Mouse (Mus musculus): Measurements from ENCODE around the gene Slc50a1. TPM values are rescaled to one million over a fixed set of nuclear protein-coding genes. Genes with fewer than 3 reads are reported as not detected.

The Slc50a1 gene
- polyA plus RNA-seq, 1 experiment from 2014 or later = 38.1 TPM

DNA sequence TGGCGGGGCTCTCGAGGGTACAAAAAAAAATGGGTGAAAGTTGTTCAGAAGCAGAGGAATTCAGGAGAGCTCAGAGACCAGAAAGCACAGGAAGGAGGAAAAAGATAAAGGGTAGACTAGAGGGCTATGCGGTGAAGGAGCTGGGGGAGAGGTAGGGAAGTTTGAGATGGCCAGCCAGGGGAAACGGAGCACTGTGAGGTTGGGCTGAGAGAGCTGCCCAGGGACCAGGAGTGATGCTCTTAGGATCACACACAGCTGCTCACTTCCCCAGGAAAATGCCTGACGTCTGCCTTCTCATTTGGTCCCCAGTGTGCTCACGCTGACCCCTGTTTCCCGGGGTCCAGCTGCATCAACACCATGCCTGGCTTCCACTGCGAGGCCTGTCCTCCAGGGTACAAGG, 50.8 kb downstream of the Slc50a1 start:
- H3K36me3 ChIP-seq (ENCODE audit: control insufficient read depth, insufficient read depth, low read length) = peaks cover 20% of the 10 kb centered on the region
- H3K27me3 ChIP-seq (ENCODE audit: control insufficient read depth, insufficient read depth, low read length) = no peaks in the 10 kb centered on the region
- no peak overlapping the region for H3K9ac ChIP-seq (replicated peaks; ENCODE audit: low read length)
- H3K4me2 ChIP-seq (ENCODE audit: low read length) = no peak overlapping the region
- no peak for DNase-seq
- no peak for ATAC-seq (ENCODE audit: low FRiP score, low TSS enrichment)
- no peaks in the 10 kb centered on the region for H3K9me3 ChIP-seq (ENCODE audit: control insufficient read depth, low read length)
- H3K27ac ChIP-seq (replicated peaks; ENCODE audit: low read depth, low read length) = no peak overlapping the region
- H3K4me3 ChIP-seq (replicated peaks; ENCODE audit: low read depth, low read length) = no peak overlapping the region
- peaks cover 28% of the 10 kb centered on the region for H3K4me1 ChIP-seq (ENCODE audit: control insufficient read depth, insufficient read depth, low read length)
- 51% methylated on average over 8 of the region's 8 CpGs for WGBS

DNA sequence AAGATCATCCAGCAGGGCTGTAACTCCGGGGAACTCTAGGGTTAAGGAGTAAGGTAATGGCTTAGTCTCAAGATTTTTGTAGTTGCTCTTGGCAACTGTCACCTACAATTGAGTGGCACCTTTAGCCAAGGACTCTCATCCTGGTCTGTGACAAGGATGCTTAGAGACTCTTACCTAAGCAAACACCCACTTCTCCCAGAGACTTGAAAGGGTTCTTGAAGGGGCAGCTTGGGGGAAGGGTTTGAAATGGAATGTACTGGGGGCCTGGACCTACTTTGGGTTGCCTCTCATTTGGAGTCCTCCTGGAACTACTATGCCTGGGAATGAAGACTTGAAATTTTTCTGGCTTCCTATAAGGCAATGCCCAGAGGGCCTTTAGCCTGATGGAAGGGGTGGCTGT, 52.1 kb downstream of the Slc50a1 start:
- no peak for ATAC-seq (ENCODE audit: low FRiP score, low TSS enrichment)
- Histone ChIP-seq H3K9ac (replicated peaks; ENCODE audit: low read length) (no peak overlapping the region), H3K27ac (replicated peaks; ENCODE audit: low read depth, low read length) (0 out of 2 replicates have a peak overlapping the region, but pooled peaks have one; percentile 13)

More for the DNA sequence above, 52.1 kb downstream of the Slc50a1 start:
- DNase-seq = no peak
- Histone ChIP-seq H3K36me3 (ENCODE audit: control insufficient read depth, insufficient read depth, low read length) (peaks cover 13% of the 10 kb centered on the region), H3K9me3 (ENCODE audit: control insufficient read depth, low read length) (no peaks in the 10 kb centered on the region), H3K4me3 (replicated peaks; ENCODE audit: low read depth, low read length) (no peak overlapping the region), H3K4me2 (ENCODE audit: low read length) (no peak overlapping the region), H3K27me3 (ENCODE audit: control insufficient read depth, insufficient read depth, low read length) (no peaks in the 10 kb centered on the region), H3K4me1 (ENCODE audit: control insufficient read depth, insufficient read depth, low read length) (peaks cover 21% of the 10 kb centered on the region)
- 67% methylated on average over 1 of the region's 1 CpGs for WGBS

MicroRNAs within 50 kb of the gene (microRNA counts, 519-probe panel; counts per million panel counts)
- 5,142 counts per million, percentile 54 among the panel's probes with 10 or more counts for microRNA mmu-miR-92b

Small RNA genes lying within 50 kb of the gene (microRNA-seq; reads per million reads assigned to microRNA genes)
- 4,459 reads per million, percentile 90 among the genes with 10 or more reads in this experiment for gene Mir92b

Other genes with a start within 250 kb of the Slc50a1 start
- 90.1 and 107 TPM in 2 replicates for gene Rusc1, start 177.3 kb downstream of the Slc50a1 start, polyA plus RNA-seq (2014; fragmentation: Nextera tagmentation; extraction: Ambion mirVana)
- gene Gm43738, start 169.5 kb downstream of the Slc50a1 start, polyA plus RNA-seq (2014; fragmentation: Nextera tagmentation; extraction: Ambion mirVana) = not detected in 2 replicates
- gene Fdps, start 168.6 kb downstream of the Slc50a1 start, polyA plus RNA-seq (2014; fragmentation: Nextera tagmentation; extraction: Ambion mirVana) = 364 and 475 TPM in 2 replicates
- 0.07 and 0.29 TPM in 2 replicates for gene Pklr, start 134.4 kb downstream of the Slc50a1 start, polyA plus RNA-seq (2014; fragmentation: Nextera tagmentation; extraction: Ambion mirVana)
- 23.6 and 30.7 TPM in 2 replicates for gene Hcn3, start 110.4 kb downstream of the Slc50a1 start, polyA plus RNA-seq (2014; fragmentation: Nextera tagmentation; extraction: Ambion mirVana)
- 22.0 and 24.6 TPM in 2 replicates for gene Clk2, start 105.8 kb downstream of the Slc50a1 start, polyA plus RNA-seq (2014; fragmentation: Nextera tagmentation; extraction: Ambion mirVana)
- gene Scamp3, start 93.1 kb downstream of the Slc50a1 start, polyA plus RNA-seq (2014; fragmentation: Nextera tagmentation; extraction: Ambion mirVana) = 104 and 123 TPM in 2 replicates
- 25.0 and 25.3 TPM in 2 replicates for gene Fam189b, start 87.4 kb downstream of the Slc50a1 start, polyA plus RNA-seq (2014; fragmentation: Nextera tagmentation; extraction: Ambion mirVana)
- 42.0 and 47.8 TPM in 2 replicates for gene Gba, start 67.6 kb downstream of the Slc50a1 start, polyA plus RNA-seq (2014; fragmentation: Nextera tagmentation; extraction: Ambion mirVana)
- 46.0 and 47.6 TPM in 2 replicates for gene Thbs3, start 55.4 kb downstream of the Slc50a1 start, polyA plus RNA-seq (2014; fragmentation: Nextera tagmentation; extraction: Ambion mirVana)
- gene Mtx1, start 43.5 kb downstream of the Slc50a1 start, polyA plus RNA-seq (2014; fragmentation: Nextera tagmentation; extraction: Ambion mirVana) = 144 and 151 TPM in 2 replicates
- gene Muc1, start 41.5 kb downstream of the Slc50a1 start, polyA plus RNA-seq (2014; fragmentation: Nextera tagmentation; extraction: Ambion mirVana) = 2.1 and 2.4 TPM in 2 replicates
- 199 and 237 TPM in 2 replicates for gene Krtcap2, start 24.6 kb downstream of the Slc50a1 start, polyA plus RNA-seq (2014; fragmentation: Nextera tagmentation; extraction: Ambion mirVana)
- 63.4 and 71.8 TPM in 2 replicates for gene Trim46, start 24.3 kb downstream of the Slc50a1 start, polyA plus RNA-seq (2014; fragmentation: Nextera tagmentation; extraction: Ambion mirVana)
- 71.6 and 84.1 TPM in 2 replicates for gene Dpm3, start 11.2 kb downstream of the Slc50a1 start, polyA plus RNA-seq (2014; fragmentation: Nextera tagmentation; extraction: Ambion mirVana)
- gene Efna1, start 10.6 kb upstream of the Slc50a1 start, polyA plus RNA-seq (2014; fragmentation: Nextera tagmentation; extraction: Ambion mirVana) = 5.2 and 8.7 TPM in 2 replicates
- gene Efna3, start 52.4 kb upstream of the Slc50a1 start, polyA plus RNA-seq (2014; fragmentation: Nextera tagmentation; extraction: Ambion mirVana) = 31.1 and 43.4 TPM in 2 replicates
- 5.6 and 5.9 TPM in 2 replicates for gene Efna4, start 67.5 kb upstream of the Slc50a1 start, polyA plus RNA-seq (2014; fragmentation: Nextera tagmentation; extraction: Ambion mirVana)
- gene Adam15, start 79.4 kb upstream of the Slc50a1 start, polyA plus RNA-seq (2014; fragmentation: Nextera tagmentation; extraction: Ambion mirVana) = 32.2 and 36.2 TPM in 2 replicates
- 0.14 and 0.36 TPM in 2 replicates for gene Dcst2, start 91.4 kb upstream of the Slc50a1 start, polyA plus RNA-seq (2014; fragmentation: Nextera tagmentation; extraction: Ambion mirVana)
- gene Dcst1, start 94.7 kb upstream of the Slc50a1 start, polyA plus RNA-seq (2014; fragmentation: Nextera tagmentation; extraction: Ambion mirVana) = 0.54 and 0.55 TPM in 2 replicates
- 0.42 and 0.47 TPM in 2 replicates for gene Zbtb7b, start 124.2 kb upstream of the Slc50a1 start, polyA plus RNA-seq (2014; fragmentation: Nextera tagmentation; extraction: Ambion mirVana)
- 0.53 TPM in 1 of 2 replicates, not detected in the other for gene Lenep, start 132.2 kb upstream of the Slc50a1 start, polyA plus RNA-seq (2014; fragmentation: Nextera tagmentation; extraction: Ambion mirVana)
- 34.8 and 34.9 TPM in 2 replicates for gene Flad1, start 141.3 kb upstream of the Slc50a1 start, polyA plus RNA-seq (2014; fragmentation: Nextera tagmentation; extraction: Ambion mirVana)
- 103 and 115 TPM in 2 replicates for gene Cks1b, start 147.8 kb upstream of the Slc50a1 start, polyA plus RNA-seq (2014; fragmentation: Nextera tagmentation; extraction: Ambion mirVana)
- 5.9 and 10.2 TPM in 2 replicates for gene Shc1, start 147.9 kb upstream of the Slc50a1 start, polyA plus RNA-seq (2014; fragmentation: Nextera tagmentation; extraction: Ambion mirVana)
- gene Pygo2, start 159.6 kb upstream of the Slc50a1 start, polyA plus RNA-seq (2014; fragmentation: Nextera tagmentation; extraction: Ambion mirVana) = 43.4 and 50.6 TPM in 2 replicates
- gene Pbxip1, start 166.1 kb upstream of the Slc50a1 start, polyA plus RNA-seq (2014; fragmentation: Nextera tagmentation; extraction: Ambion mirVana) = 7.6 and 9.7 TPM in 2 replicates
- gene Pmvk, start 184.0 kb upstream of the Slc50a1 start, polyA plus RNA-seq (2014; fragmentation: Nextera tagmentation; extraction: Ambion mirVana) = 106 and 132 TPM in 2 replicates
- gene Kcnn3, start 249.6 kb upstream of the Slc50a1 start, polyA plus RNA-seq (2014; fragmentation: Nextera tagmentation; extraction: Ambion mirVana) = 5.3 and 6.4 TPM in 2 replicates